Mouse (Mus musculus) heart, postnatal 0 days (tissue): Measurements from ENCODE around the gene Slc35c1. TPM values are rescaled to one million over a fixed set of nuclear protein-coding genes. Genes with fewer than 3 reads are reported as not detected.

ENCODE experiments used
- ATAC-seq: fragments of 200-750 bp; cut with Nextera tagmentation; 2 replicates; pipeline ENCODE4 v1.8.0; 2017; ENCODE audit warnings: low read depth, moderate number of reproducible peaks, moderate library complexity; ENCODE audit not compliant: insufficient read depth
- DNase-seq: peaks from one replicate; pipeline ENCODE4 v3.0.0-alpha.2; 2016; ENCODE audit warnings: low spot score
- H3K27ac ChIP-seq: fragments of 300-500 bp; sonication (generic); 2 replicates; pipeline ENCODE4 v1.5.1; 2014; ENCODE audit warnings: low read depth, mild to moderate bottlenecking
- H3K27me3 ChIP-seq: fragments of 300-500 bp; sonication (generic); 2 replicates; pipeline ENCODE4 v1.6.1; 2014; ENCODE audit warnings: low read length, mixed read lengths; ENCODE audit not compliant: control insufficient read depth, insufficient read depth
- H3K36me3 ChIP-seq: fragments of 300-500 bp; sonication (generic); replicated peaks from 2 replicates; pipeline ENCODE4 v1.6.1; 2014; ENCODE audit warnings: low read length, mixed read lengths; ENCODE audit not compliant: control insufficient read depth, insufficient read depth
- H3K4me1 ChIP-seq: fragments of 300-500 bp; sonication (generic); 2 replicates; pipeline ENCODE4 v1.6.1; 2014; ENCODE audit warnings: antibody characterized with exemption; ENCODE audit not compliant: control insufficient read depth, insufficient read depth
- H3K4me2 ChIP-seq: fragments of 300-500 bp; sonication (generic); 2 replicates; pipeline ENCODE4 v1.6.1; 2014; ENCODE audit warnings: low read depth, mild to moderate bottlenecking, low read length, moderate library complexity
- H3K4me3 ChIP-seq: fragments of 300-500 bp; sonication (generic); 2 replicates; pipeline ENCODE4 v1.5.1; 2014; ENCODE audit warnings: low read depth, low read length
- H3K9ac ChIP-seq: fragments of 300-500 bp; sonication (generic); replicated peaks from 2 replicates; pipeline ENCODE4 v1.6.1; 2014; ENCODE audit warnings: low read depth, low read length, mixed read lengths
- H3K9me3 ChIP-seq: fragments of 300-500 bp; sonication (generic); replicated peaks from 2 replicates; pipeline ENCODE4 v1.6.1; 2016; ENCODE audit warnings: low read length; ENCODE audit not compliant: control insufficient read depth
- CTCF ChIP-seq: IDR thresholded peaks from 2 replicates; pipeline ENCODE4 v1.5.1; 2016; ENCODE audit warnings: antibody characterized with exemption, control low read depth, low read depth
- EP300 ChIP-seq: IDR thresholded peaks from 2 replicates; pipeline ENCODE4 v1.6.1; 2016; ENCODE audit warnings: antibody characterized with exemption, low read depth
- WGBS: fragments of 180-500 bp; shearing (Covaris S2); extraction: QIAGEN DNeasy Blood & Tissue Kit; methylation state at CpG from one replicate; pipeline ENCODE4 v1.1.7; 2014; 5-methylcytosine and 5-hydroxymethylcytosine counted together
- polyA plus RNA-seq: library from polyadenylated mRNA; unstranded; fragments of >200 nt; fragmentation: Nextera tagmentation; extraction: Ambion mirVana; gene quantifications from 2 replicates; pipeline ENCODE4 v1.2.1, GENCODE M21; 2015
- total RNA-seq: library from RNA; depleted of rRNA; stranded (reverse); fragments of >200 nt; gene quantifications from 2 replicates; pipeline ENCODE4 v1.2.3, GENCODE M21; 2014; ENCODE audit warnings: low replicate concordance

The Slc35c1 gene
- total and polyA plus RNA-seq, 2 experiments from 2014 or later = 4.6 to 5.0 TPM

DNA sequence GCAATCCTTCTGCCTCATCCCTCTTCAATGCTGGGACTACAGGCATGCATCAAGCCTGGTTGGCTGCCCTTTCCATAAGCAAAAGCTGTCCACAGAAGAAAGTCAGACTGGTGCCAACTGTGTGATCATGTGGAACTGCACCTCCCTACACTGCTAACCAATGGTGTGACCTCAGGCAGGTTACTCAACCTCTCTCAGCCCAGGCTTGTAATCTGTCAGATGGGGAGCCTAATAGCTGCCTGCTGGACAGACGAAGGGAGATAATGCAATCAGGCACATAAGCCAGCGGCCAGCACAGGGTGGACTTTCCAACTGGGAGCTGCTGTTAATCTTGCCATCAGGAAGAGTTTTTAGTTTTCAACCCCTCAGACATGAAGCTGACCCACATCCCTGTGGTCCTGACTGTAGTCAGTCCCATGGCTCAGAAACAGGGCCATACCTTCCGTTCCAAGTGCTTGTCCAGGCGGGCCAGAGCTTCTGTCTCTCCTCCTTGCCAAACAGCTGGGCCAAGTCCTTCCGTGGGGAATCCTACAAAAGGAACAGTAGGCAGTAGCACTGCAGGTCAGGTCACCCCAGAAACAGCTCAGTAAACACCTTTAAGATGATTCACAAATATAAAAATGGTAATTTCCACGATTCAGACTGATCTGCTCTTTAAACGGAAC is 38.5 kb downstream of the Slc35c1 start:
- Histone ChIP-seq H3K9ac (no peak overlapping the region), H3K9me3 (no peaks in the 10 kb centered on the region), H3K36me3 (peaks cover 71% of the 10 kb centered on the region), H3K27ac (no peak overlapping the region), H3K4me1 (peaks cover 37% of the 10 kb centered on the region), H3K27me3 (no peaks in the 10 kb centered on the region), H3K4me3 (no peak overlapping the region), H3K4me2 (no peak overlapping the region)
- TF ChIP-seq CTCF (no peak), EP300 (no peak)
- 87% methylated on average over 7 of the region's 7 CpGs for WGBS
- no peak for ATAC-seq
- no peak for DNase-seq

DNA sequence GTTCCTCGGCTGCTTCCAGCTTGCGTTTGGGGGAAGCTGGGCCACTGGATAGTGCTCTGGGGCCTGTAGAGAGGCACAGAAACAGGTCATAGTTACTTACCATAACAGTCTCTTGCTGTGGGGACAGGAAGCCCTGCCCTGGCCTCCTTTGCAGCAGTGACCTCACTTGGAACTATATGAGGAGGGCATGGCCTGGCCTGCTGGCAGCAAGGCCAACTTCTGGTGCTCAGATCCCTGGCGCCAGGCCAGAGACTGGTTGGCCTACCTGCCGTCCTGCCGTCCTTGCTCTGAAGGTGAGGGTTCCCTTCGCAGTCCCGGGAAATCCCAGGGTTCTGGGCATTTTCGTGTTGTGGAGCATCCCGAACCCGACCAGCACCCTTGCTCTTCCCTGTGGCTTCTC is 48.6 kb downstream of the Slc35c1 start:
- H3K9me3 ChIP-seq = no peaks in the 10 kb centered on the region
- H3K36me3 ChIP-seq = peaks cover 95% of the 10 kb centered on the region
- no peak overlapping the region for H3K4me2 ChIP-seq
- no peak overlapping the region for H3K27ac ChIP-seq
- H3K4me3 ChIP-seq = no peak overlapping the region
- DNase-seq (no peak), ATAC-seq (no peak)
- H3K9ac ChIP-seq = no peak overlapping the region
- 83% methylated on average over 10 of the region's 10 CpGs for WGBS
- H3K4me1 ChIP-seq = no peaks in the 10 kb centered on the region
- no peaks in the 10 kb centered on the region for H3K27me3 ChIP-seq
- no peak for TF ChIP-seq CTCF
- no peak for TF ChIP-seq EP300

DNA sequence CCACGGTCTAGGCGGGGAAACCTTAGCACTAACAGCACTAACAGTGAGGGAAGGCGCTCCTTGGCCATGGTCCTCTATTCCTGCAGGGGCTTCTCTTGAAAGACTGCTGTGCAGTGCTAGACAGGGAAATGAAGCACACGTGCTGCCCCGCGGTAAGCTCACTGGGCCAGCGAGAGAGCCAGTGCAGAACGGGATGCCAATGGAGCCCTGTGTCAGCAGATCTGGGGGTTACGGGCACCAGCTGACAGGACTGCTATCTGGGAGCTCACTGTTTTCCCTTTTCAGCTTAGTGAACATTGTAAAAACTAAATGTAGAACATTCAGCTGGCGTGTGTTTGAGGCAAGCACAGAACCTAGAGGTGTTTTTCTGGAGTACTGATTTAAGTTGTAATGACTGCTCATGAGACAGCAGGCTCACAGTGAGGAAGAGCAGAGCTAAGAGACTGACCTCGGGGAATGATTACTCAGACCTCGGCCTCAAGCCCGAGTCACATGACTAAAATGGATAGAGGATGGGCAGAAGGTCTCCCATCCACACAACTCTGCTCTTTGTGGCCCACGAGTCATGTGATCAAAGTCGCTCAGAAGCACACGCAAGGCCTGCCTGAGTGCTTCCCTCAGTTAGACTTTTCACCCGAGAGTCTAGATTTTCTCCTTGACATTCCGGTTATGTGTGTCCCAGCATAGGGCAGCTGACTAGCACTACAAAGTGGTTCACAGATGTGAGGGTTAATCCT is 51.9 kb downstream of the Slc35c1 start:
- Histone ChIP-seq H3K9me3 (no peaks in the 10 kb centered on the region), H3K27ac (no peak overlapping the region), H3K9ac (no peak overlapping the region), H3K27me3 (no peaks in the 10 kb centered on the region), H3K4me1 (no peaks in the 10 kb centered on the region), H3K4me3 (no peak overlapping the region), H3K36me3 (peaks cover 92% of the 10 kb centered on the region), H3K4me2 (no peak overlapping the region)
- 87% methylated on average over 18 of the region's 18 CpGs for WGBS
- DNase-seq (no peak), ATAC-seq (no peak)
- no peak for TF ChIP-seq CTCF
- TF ChIP-seq EP300 = no peak

DNA sequence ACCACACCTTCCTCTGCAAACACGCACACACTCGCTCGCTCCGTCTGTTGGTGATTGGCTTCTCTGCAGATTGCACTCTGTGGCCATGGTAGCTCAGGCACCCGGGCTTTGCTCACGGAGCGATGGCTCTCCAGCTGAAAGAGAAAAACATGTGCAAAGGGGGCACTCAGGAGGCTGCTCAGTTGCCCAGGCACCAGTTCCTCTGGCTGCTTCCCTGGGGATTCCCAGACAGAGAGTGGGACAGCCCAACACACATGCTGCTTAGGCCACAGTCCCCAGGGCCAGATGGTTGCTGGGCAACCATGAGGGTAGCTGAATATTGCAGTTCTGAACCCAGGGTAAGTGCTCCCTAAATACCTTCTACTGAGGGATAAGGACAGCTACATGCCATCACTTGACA is 54.7 kb downstream of the Slc35c1 start:
- TF ChIP-seq CTCF = no peak
- no peak for TF ChIP-seq EP300
- Histone ChIP-seq H3K27me3 (peaks cover 3% of the 10 kb centered on the region), H3K9me3 (no peaks in the 10 kb centered on the region), H3K36me3 (peaks cover 64% of the 10 kb centered on the region), H3K4me2 (no peak overlapping the region), H3K4me3 (no peak overlapping the region), H3K27ac (no peak overlapping the region), H3K4me1 (no peaks in the 10 kb centered on the region), H3K9ac (no peak overlapping the region)
- no peak for DNase-seq
- no peak for ATAC-seq
- 93% methylated on average over 7 of the region's 7 CpGs for WGBS

DNA sequence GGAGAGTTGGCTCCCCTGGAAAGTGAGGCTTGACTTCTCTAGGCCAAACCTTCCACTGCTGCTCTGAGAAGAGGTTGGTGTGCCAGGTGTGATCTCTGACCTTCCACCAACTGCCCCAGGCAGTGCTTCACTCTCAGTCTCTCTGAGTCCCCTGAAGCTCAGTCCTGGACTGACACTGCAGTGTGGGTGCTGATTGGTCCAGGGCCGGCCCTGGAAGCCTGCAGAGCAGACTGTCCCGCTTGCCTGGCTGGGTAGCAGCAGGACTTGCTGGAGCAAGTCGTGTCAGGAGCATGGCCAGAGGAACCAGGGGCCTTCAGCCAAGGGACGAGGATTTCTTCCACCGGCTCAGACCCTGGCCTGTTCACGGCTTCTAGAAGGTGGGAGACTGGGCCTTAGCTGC is 55.6 kb downstream of the Slc35c1 start:
- peaks cover 55% of the 10 kb centered on the region for H3K36me3 ChIP-seq
- no peaks in the 10 kb centered on the region for H3K9me3 ChIP-seq
- 78% methylated on average over 6 of the region's 6 CpGs for WGBS
- no peak overlapping the region for H3K27ac ChIP-seq
- ATAC-seq (no peak), DNase-seq (no peak)
- no peak overlapping the region for H3K4me3 ChIP-seq
- H3K9ac ChIP-seq = no peak overlapping the region
- peaks cover 9% of the 10 kb centered on the region for H3K27me3 ChIP-seq
- no peaks in the 10 kb centered on the region for H3K4me1 ChIP-seq
- H3K4me2 ChIP-seq = no peak overlapping the region
- TF ChIP-seq CTCF (no peak), EP300 (no peak)
